Mouse (Mus musculus) MEL-GATA-1-ER (cell line): ENCODE data around the gene Ccdc159.

Experiments
- DNase-seq: peaks from one replicate; pipeline ENCODE4 v3.0.0-alpha.2; 2012; ENCODE audit warnings: low read depth; ENCODE audit errors: extremely low read depth

Gene Ccdc159

GRCm38 (mm10) chr9:21934021-21934420, 6.8 kb downstream of the Ccdc159 start:
- no peak for DNase-seq

- no peak for DNase-seq
These were observed 8.3 kb downstream of the Ccdc159 start for GRCm38 (mm10) chr9:21935466-21936131.

GRCm38 (mm10) chr9:21936692-21937570, 9.7 kb downstream of the Ccdc159 start, which contains the start of gene Plppr2:
Gene Plppr2, plus strand, starts transcription at chr9:21937033.
- DNase-seq = peak; percentile 92

- no peak for DNase-seq
These were observed 10.5 kb downstream of the Ccdc159 start for GRCm38 (mm10) chr9:21937711-21938175.

- DNase-seq = no peak
These were observed 11.1 kb downstream of the Ccdc159 start for GRCm38 (mm10) chr9:21938234-21938855.

- DNase-seq = no peak
These were observed 15.8 kb downstream of the Ccdc159 start for GRCm38 (mm10) chr9:21943046-21943445.

- no peak for DNase-seq
These were observed 16.4 kb downstream of the Ccdc159 start for GRCm38 (mm10) chr9:21943638-21944037.

GRCm38 (mm10) chr9:21944267-21944666, 17.0 kb downstream of the Ccdc159 start:
- DNase-seq = no peak

GRCm38 (mm10) chr9:21947540-21948130, 20.4 kb downstream of the Ccdc159 start:
- DNase-seq = peak; percentile 44

- DNase-seq = no peak
These were observed 20.9 kb downstream of the Ccdc159 start for GRCm38 (mm10) chr9:21948146-21948545.

- no peak for DNase-seq
These were observed 21.5 kb downstream of the Ccdc159 start for GRCm38 (mm10) chr9:21948790-21949189.

- no peak for DNase-seq
These were observed 23.1 kb downstream of the Ccdc159 start for GRCm38 (mm10) chr9:21950322-21950721.

- no peak for DNase-seq
These were observed 24.7 kb downstream of the Ccdc159 start for GRCm38 (mm10) chr9:21951977-21952376.

GRCm38 (mm10) chr9:21953600-21953999, 26.3 kb downstream of the Ccdc159 start:
- no peak for DNase-seq

GRCm38 (mm10) chr9:21954635-21955034, 27.4 kb downstream of the Ccdc159 start:
- no peak for DNase-seq

GRCm38 (mm10) chr9:21955225-21955569, 27.9 kb downstream of the Ccdc159 start:
- no peak for DNase-seq

GRCm38 (mm10) chr9:21955570-21956281, 28.5 kb downstream of the Ccdc159 start, which contains the start of gene Swsap1:
Gene Swsap1, plus strand, starts transcription at chr9:21955755.
- peak; percentile 99 for DNase-seq

- no peak for DNase-seq
These were observed 31.1 kb downstream of the Ccdc159 start for GRCm38 (mm10) chr9:21958372-21958771.

GRCm38 (mm10) chr9:21959244-21959643, 32.0 kb downstream of the Ccdc159 start:
- DNase-seq = no peak

GRCm38 (mm10) chr9:21960135-21960534, 32.9 kb downstream of the Ccdc159 start:
- DNase-seq = no peak
